Mouse (Mus musculus) liver, embryonic 11.5 days (tissue): ENCODE data around the gene Ehd4. TPM values are rescaled to one million over a fixed set of nuclear protein-coding genes. Genes with fewer than 3 reads are reported as not detected.
A peak's percentile ranks its signal among the peaks of the same experiment; 100 is the strongest.

Source experiments
- ATAC-seq: fragments of 200-750 bp; cut with Nextera tagmentation; replicated peaks from 2 replicates; pipeline ENCODE4 v1.8.0; 2017; ENCODE audit warnings: moderate number of reproducible peaks, mild to moderate bottlenecking, moderate TSS enrichment, moderate library complexity; ENCODE audit not compliant: low FRiP score
- DNase-seq: peaks from one replicate; pipeline ENCODE4 v3.0.0-alpha.2; 2017; ENCODE audit warnings: low spot score
- H3K27ac ChIP-seq: fragments of 300-500 bp; sonication (generic); 2 replicates; pipeline ENCODE4 v1.5.1; 2014; ENCODE audit warnings: mild to moderate bottlenecking, low read depth, low read length, control low read depth
- H3K27me3 ChIP-seq: fragments of 300-500 bp; sonication (generic); replicated peaks from 2 replicates; pipeline ENCODE4 v1.6.1; 2014; ENCODE audit warnings: low read length, mixed read lengths; ENCODE audit not compliant: control insufficient read depth, insufficient read depth
- H3K36me3 ChIP-seq: fragments of 300-500 bp; sonication (generic); 2 replicates; pipeline ENCODE4 v1.6.1; 2014; ENCODE audit warnings: mild to moderate bottlenecking, low read length, moderate library complexity, mixed read lengths; ENCODE audit not compliant: control insufficient read depth, insufficient read depth
- H3K4me1 ChIP-seq: fragments of 300-500 bp; sonication (generic); replicated peaks from 2 replicates; pipeline ENCODE4 v1.6.1; 2014; ENCODE audit warnings: low read length, mixed read lengths; ENCODE audit not compliant: control insufficient read depth, insufficient read depth
- H3K4me2 ChIP-seq: fragments of 300-500 bp; sonication (generic); 2 replicates; pipeline ENCODE4 v1.6.1; 2014; ENCODE audit warnings: mild to moderate bottlenecking, control low read depth, moderate library complexity
- H3K4me3 ChIP-seq: fragments of 300-500 bp; sonication (generic); 2 replicates; pipeline ENCODE4 v1.5.1; 2014; ENCODE audit warnings: low read depth, low read length, control low read depth
- H3K9ac ChIP-seq: fragments of 300-500 bp; sonication (generic); 2 replicates; pipeline ENCODE4 v1.6.1; 2014; ENCODE audit warnings: low read depth, low read length, control low read depth
- H3K9me3 ChIP-seq: fragments of 300-500 bp; sonication (generic); 2 replicates; pipeline ENCODE4 v1.6.1; 2016; ENCODE audit warnings: low read length, inconsistent platforms, mixed read lengths; ENCODE audit not compliant: control insufficient read depth
- WGBS: fragments of 180-500 bp; shearing (Covaris S2); extraction: QIAGEN DNeasy Blood & Tissue Kit; methylation state at CpG from one replicate; pipeline ENCODE4 v1.1.7; 2014; 5-methylcytosine and 5-hydroxymethylcytosine counted together
- polyA plus RNA-seq: library from polyadenylated mRNA; unstranded; fragments of >200 nt; fragmentation: Nextera tagmentation; extraction: Ambion mirVana; gene quantifications from 2 replicates; pipeline ENCODE4 v1.2.1, GENCODE M21; 2014

Ehd4 gene
- polyA plus RNA-seq, 1 experiment from 2014 or later = 24.1 TPM

DNA sequence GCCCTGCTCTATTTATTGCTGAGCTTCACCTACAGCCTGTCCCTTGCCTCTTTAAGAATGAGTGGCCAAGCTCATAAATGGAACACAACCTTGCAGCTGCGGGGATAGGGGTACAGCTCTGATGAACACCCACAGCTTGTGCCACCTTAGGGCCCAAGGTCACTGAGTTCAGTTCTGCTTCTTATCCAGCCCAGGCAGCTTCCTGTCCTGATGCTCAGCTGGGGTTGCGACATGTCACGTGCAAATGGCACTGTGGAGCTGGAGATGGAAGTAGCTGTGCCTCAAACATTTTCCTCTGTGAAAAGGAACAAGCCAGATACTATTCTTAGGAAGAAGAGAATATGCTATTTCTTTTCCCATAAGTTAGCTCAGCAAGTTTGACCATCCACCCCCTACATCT lies 54.5 kb downstream of the Ehd4 start:
- DNase-seq (no peak), ATAC-seq (no peak)
- no peak overlapping the region for H3K4me3 ChIP-seq
- peaks cover 12% of the 10 kb centered on the region for H3K4me1 ChIP-seq
- H3K9me3 ChIP-seq = no peaks in the 10 kb centered on the region
- H3K36me3 ChIP-seq = peaks cover 5% of the 10 kb centered on the region; the same call in 1 of the 2 replicates
- H3K27me3 ChIP-seq = no peaks in the 10 kb centered on the region
- H3K9ac ChIP-seq = no peak overlapping the region
- no peak overlapping the region for H3K4me2 ChIP-seq
- WGBS = 52% methylated on average over 3 of the region's 3 CpGs
- no peak overlapping the region for H3K27ac ChIP-seq

DNA sequence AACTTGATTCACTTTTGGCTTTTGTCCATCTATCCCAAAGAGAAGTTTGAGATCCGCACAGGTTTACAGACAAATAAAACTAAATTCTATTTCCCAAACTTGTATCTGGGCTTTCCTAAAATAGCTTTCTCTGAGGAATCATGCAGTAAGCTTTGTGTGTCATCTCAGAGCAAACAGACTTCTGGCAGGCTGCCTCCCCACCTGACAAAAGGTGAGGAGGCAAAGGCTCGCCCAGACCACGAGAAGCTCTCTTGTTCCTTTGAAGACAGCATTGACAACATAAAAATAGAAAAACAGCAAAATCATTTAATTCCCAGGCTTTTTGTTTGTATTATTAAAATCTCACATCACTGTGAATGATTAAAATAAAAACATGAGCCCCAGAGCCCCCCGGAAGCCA lies 55.1 kb downstream of the Ehd4 start:
- Histone ChIP-seq H3K4me2 (no peak overlapping the region), H3K36me3 (peaks cover 5% of the 10 kb centered on the region; the same call in 1 of the 2 replicates), H3K27me3 (no peaks in the 10 kb centered on the region), H3K9me3 (no peaks in the 10 kb centered on the region), H3K4me3 (no peak overlapping the region), H3K9ac (no peak overlapping the region), H3K27ac (no peak overlapping the region), H3K4me1 (peaks cover 12% of the 10 kb centered on the region)
- no peak for DNase-seq
- 93% methylated on average over 4 of the region's 4 CpGs for WGBS
- ATAC-seq = no peak

DNA sequence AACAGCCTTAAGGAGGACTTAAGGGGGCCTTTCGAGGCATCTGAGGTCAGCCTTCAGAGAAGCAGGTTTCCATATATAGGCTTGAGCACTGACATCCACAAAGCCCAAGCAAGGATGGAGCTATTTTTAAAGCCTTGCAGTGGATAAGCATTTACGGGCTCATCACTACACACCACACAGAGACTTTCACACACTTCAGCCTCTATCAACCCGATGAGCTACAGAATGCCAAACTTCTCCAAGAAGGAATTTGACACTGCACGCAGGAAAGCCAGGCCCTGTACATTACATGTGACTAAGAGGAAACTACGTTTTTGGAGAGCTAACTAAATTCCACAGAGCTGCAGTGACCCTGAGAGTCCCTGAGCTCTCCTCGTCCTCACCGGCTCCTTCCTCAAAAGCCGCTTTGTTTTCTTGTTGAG lies 55.6 kb downstream of the Ehd4 start:
- Histone ChIP-seq H3K4me2 (no peak overlapping the region), H3K27ac (no peak overlapping the region), H3K27me3 (no peaks in the 10 kb centered on the region), H3K36me3 (peaks cover 5% of the 10 kb centered on the region; the same call in 1 of the 2 replicates), H3K4me3 (no peak overlapping the region), H3K9me3 (no peaks in the 10 kb centered on the region), H3K4me1 (peaks cover 15% of the 10 kb centered on the region), H3K9ac (no peak overlapping the region)
- ATAC-seq = no peak
- DNase-seq = no peak
- WGBS = 69% methylated on average over 8 of the region's 8 CpGs

DNA sequence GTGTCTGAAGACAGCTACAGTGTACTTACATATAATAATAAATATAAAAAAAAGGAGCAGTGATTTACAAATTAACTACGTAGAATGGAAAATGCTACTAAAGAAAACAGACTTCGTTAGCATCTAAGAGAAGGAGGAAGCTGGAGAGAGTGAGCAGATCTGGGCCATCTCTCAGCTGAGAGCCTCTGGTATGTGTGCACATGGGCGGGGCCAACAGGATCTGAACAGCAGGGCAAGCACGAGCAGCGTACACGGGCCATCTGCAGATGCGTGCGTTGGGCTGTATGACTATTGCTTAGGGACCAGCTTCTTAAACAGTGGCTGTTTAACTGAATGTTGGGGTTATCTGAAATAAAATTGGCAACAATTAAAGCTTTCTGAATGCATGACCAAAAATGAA lies 56.5 kb downstream of the Ehd4 start:
- no peak overlapping the region for H3K27ac ChIP-seq
- ATAC-seq (no peak), DNase-seq (no peak)
- H3K36me3 ChIP-seq = peaks cover 5% of the 10 kb centered on the region; the same call in 1 of the 2 replicates
- no peak overlapping the region for H3K4me2 ChIP-seq
- 80% methylated on average over 8 of the region's 8 CpGs for WGBS
- no peaks in the 10 kb centered on the region for H3K27me3 ChIP-seq
- H3K4me3 ChIP-seq = no peak overlapping the region
- peaks cover 11% of the 10 kb centered on the region for H3K4me1 ChIP-seq
- no peak overlapping the region for H3K9ac ChIP-seq
- H3K9me3 ChIP-seq = no peaks in the 10 kb centered on the region

DNA sequence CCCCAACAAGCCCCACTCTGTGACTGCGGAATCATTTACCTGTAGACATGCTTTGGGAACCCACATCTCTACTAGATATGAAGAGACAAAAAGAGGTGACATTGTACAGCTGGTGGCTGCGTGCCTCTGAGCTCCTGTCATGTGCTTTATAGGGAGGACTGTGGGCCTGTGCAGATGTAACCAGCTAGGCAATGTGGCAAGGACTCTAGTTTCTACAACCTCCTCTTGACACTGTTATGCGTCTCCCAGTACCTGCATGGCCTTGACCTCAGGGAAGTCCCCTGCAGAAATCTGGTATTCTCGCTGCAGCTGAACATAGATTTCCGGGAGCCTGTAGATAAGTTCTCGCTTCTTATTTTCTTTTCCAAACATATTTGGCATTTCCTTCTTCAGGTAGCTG lies 57.7 kb downstream of the Ehd4 start:
- Histone ChIP-seq H3K9me3 (no peaks in the 10 kb centered on the region), H3K36me3 (peaks cover 5% of the 10 kb centered on the region; the same call in 1 of the 2 replicates), H3K4me2 (no peak overlapping the region), H3K4me1 (peaks cover 11% of the 10 kb centered on the region), H3K4me3 (no peak overlapping the region), H3K27me3 (no peaks in the 10 kb centered on the region), H3K9ac (no peak overlapping the region), H3K27ac (no peak overlapping the region)
- ATAC-seq (no peak), DNase-seq (no peak)
- WGBS = 88% methylated on average over 6 of the region's 6 CpGs

DNA sequence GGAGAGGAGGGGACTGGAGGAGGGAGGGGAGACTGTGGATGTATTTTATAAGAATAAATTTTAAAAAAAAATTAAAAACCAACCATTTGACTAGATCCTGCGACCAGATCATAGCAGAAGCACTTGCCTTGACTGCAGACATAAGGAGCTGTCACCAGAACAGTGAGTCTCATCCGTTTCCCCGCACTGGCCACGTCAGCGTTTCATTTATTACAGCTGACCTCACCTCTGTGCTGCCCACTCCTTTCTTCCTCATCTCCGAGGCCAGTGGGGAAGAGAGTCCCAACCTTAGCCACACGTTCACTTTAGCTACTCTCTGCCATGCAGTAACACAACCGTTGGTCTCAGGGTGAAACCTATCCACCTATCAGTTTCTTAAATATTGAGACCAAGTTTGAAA lies 58.2 kb downstream of the Ehd4 start:
- Histone ChIP-seq H3K4me2 (no peak overlapping the region), H3K4me1 (peaks cover 11% of the 10 kb centered on the region), H3K4me3 (no peak overlapping the region), H3K9me3 (no peaks in the 10 kb centered on the region), H3K9ac (no peak overlapping the region), H3K27me3 (no peaks in the 10 kb centered on the region), H3K36me3 (peaks cover 5% of the 10 kb centered on the region; the same call in 1 of the 2 replicates), H3K27ac (no peak overlapping the region)
- WGBS = 79% methylated on average over 8 of the region's 8 CpGs
- ATAC-seq (no peak), DNase-seq (no peak)

DNA sequence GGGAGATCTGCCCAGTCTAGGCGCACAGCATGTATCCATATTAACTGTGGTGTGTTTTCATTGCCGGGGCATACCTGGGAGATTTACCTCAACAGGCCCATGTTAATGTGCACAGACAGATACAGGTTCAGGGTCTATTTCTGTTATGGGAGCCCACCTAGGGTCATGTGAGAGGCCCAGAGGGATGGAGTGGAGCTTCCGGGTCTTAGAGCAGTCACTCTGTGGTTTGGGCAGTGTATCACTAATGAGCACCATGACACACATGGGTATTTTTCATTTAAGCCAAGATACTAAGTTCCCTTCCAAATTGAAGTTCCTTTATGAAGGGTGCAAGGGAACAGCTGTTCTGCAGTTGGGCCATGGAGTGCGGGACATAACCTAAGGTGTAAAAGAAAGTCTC lies 59.2 kb downstream of the Ehd4 start:
- H3K36me3 ChIP-seq = peaks cover 5% of the 10 kb centered on the region; the same call in 1 of the 2 replicates
- no peaks in the 10 kb centered on the region for H3K9me3 ChIP-seq
- H3K4me2 ChIP-seq = no peak overlapping the region
- H3K9ac ChIP-seq = no peak overlapping the region
- H3K4me3 ChIP-seq = no peak overlapping the region
- peaks cover 10% of the 10 kb centered on the region for H3K4me1 ChIP-seq
- DNase-seq (no peak), ATAC-seq (no peak)
- WGBS = 93% methylated on average over 4 of the region's 4 CpGs
- no peaks in the 10 kb centered on the region for H3K27me3 ChIP-seq
- H3K27ac ChIP-seq = no peak overlapping the region

DNA sequence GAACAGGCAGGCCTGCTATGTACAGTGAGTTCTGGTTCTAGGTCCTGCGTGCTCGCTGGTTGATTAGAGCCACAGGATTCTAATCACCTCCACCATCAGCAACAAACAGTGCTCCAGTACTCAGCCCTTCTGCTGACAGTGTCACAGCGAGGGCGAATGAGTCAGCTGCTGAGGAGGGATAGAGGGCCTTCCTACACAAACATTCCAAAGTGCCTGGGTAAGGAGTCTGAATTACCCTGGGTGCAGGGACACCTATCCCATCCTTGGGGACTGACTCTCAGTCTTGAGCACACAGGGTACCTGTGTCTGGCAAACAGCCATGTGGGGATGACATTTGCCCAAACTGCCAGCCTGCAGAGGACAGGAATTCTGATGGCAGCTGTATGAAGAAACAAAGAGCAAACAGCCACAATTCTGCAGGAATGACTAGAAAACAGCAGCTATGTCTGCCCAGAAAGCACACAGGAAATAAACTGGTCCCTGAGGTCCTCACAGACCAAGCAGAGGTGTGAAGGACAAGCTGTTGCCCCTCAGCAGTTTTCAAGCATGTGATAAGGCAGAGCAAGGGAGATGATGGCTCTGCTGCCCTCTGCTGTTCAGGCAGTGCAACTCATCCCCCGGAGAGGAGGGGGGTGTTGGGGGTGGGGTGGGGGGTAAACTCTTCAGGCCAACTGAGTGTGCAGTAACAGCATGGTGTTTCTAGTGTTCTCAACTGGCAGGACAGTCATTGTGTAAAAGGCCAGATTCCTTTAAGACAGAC lies 60.6 kb downstream of the Ehd4 start:
- DNase-seq (peak; percentile 48), ATAC-seq (no peak; the same call in 1 of the 2 replicates)
- Histone ChIP-seq H3K36me3 (no peaks in the 10 kb centered on the region), H3K4me3 (no peak overlapping the region), H3K4me1 (peaks cover 3% of the 10 kb centered on the region; the same call in 1 of the 2 replicates), H3K27me3 (no peaks in the 10 kb centered on the region), H3K27ac (no peak overlapping the region), H3K9me3 (no peaks in the 10 kb centered on the region), H3K9ac (no peak overlapping the region), H3K4me2 (no peak overlapping the region)
- WGBS = 55% methylated on average over 5 of the region's 5 CpGs

DNA sequence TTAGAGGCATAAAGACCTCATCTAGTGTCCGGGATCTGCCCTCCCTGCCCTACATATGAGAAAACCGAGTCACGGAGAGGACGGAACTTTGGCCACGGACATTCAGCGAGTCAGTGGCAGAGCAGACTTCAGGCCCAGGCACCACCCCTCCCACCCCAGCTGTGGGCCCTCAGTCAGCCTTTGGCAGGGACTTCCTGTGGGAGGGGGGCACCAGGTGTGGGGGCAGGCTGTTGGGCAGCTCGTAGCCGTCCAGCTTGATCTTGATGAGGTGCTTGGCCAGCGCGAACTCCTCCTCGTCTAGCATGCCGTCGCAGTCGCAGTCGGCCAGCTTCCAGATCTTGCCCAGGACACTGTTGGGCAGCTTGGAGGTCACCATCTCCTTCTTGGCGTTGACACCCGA lies 63.4 kb downstream of the Ehd4 start:
- Histone ChIP-seq H3K27me3 (no peaks in the 10 kb centered on the region), H3K36me3 (no peaks in the 10 kb centered on the region)
- 89% methylated on average over 17 of the region's 17 CpGs for WGBS

More for the DNA sequence above, 63.4 kb downstream of the Ehd4 start:
- Histone ChIP-seq H3K4me2 (no peak overlapping the region), H3K4me3 (no peak overlapping the region), H3K27ac (no peak overlapping the region), H3K4me1 (peaks cover 3% of the 10 kb centered on the region; the same call in 1 of the 2 replicates), H3K9ac (no peak overlapping the region), H3K9me3 (no peaks in the 10 kb centered on the region)
- no peak for ATAC-seq
- DNase-seq = no peak
